Mouse (Mus musculus) adipocyte (in vitro differentiated cells): ENCODE data around the gene Ckap2l.
A peak's percentile ranks its signal among the peaks of the same experiment; 100 is the strongest.

Experiments used
- DNase-seq: peaks from one replicate; pipeline ENCODE4 v3.0.0-alpha.2; 2016; ENCODE audit warnings: low spot score

The Ckap2l gene

GRCm38 (mm10) chr2:129296671-129297588 is at the start of gene Ckap2l:
Gene Ckap2l, minus strand, starts transcription at chr2:129297212.
- DNase-seq, result peak; percentile 99

DNA sequence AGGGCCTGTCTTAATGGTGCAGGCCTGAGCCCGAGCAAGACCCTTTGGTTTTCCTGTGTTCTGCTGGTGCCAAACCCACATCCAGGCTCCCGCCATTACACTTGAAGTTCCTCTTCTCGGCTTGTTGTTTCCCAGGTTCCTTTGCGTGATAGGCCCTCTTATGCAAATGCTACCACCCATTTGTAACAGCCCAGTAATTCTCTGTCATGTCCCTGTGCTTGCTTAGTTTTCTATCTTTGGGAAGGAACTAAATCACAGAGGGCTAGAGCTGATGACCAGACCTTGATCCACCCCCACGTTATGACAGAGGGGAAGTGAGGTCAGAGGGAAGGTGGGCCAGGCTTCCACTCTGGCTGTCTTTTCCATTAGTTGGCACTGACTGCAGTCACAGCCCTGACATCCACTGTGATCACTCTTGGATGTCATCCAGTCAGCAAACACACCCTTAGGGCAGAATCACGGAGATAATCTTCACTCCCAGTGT is 41.2 kb upstream of the Ckap2l start:
- peak; percentile 53 for DNase-seq

DNA sequence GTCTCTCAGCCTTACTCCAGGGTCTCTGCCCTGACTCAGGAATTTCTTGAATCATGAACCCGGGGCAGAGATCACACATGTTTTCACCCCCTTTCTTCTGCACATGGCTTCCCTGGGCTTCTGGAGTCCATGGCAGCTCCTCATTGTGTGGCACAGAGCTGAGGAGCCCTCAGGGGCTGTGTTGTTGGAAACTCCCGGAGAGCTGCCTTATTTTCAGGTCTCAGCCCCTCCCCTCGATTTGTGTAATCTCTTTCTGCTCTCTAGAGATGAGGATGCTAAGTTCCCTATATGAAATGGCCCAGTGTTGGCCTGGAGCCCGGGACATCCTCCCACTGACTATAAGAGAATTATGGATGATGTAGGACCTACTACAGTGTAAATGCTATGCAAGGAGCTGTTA is 36.5 kb upstream of the Ckap2l start:
- DNase-seq, result no peak

DNA sequence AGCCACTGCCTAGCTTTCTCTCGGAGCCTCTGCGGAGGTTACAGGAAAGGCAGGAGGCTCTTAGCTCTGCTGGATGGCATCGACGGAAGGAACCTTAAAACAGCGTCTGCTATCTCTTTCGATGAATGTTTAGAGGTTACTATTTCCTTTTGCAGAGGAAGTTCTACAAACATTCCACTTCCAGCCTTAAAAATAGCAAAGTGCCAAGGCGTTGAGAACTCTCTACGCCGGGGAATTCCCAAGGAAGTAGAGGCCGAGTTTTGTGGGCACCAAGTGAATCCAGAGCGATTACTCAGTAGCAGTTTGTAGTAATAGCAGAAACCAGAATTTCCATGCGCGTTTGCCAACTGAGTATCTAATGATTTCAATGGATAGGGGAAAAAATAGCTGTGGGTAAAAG is 33.5 kb upstream of the Ckap2l start:
- DNase-seq, result peak; percentile 50

- DNase-seq, result no peak
These were observed 33.0 kb upstream of the Ckap2l start for GRCm38 (mm10) chr2:129330024-129330423.

DNA sequence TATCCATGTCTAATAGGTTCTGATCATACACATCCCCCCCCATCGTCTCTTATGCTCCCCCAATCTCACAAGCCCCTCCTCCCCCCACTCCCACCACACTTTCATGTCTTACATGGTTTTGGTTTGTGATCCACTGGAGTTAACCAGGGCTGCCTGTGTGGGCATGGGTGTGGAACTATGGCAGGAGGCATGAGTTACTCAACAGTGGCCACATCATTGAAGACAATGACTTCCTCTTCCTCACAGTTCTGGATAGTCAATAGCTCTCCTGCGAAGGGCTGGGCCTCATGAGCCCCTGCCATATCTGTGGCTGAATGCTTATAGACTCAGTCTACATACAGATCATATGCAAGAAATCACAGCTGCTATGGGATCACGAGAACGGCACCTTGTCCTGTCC is 31.2 kb upstream of the Ckap2l start:
- no peak for DNase-seq

GRCm38 (mm10) chr2:129324216-129324615 is 27.2 kb upstream of the Ckap2l start:
- no peak for DNase-seq

- no peak for DNase-seq
These were observed 25.2 kb upstream of the Ckap2l start for GRCm38 (mm10) chr2:129322117-129322635.

- no peak for DNase-seq
These were observed 23.1 kb upstream of the Ckap2l start for GRCm38 (mm10) chr2:129320033-129320605.

GRCm38 (mm10) chr2:129315831-129316230 is 18.8 kb upstream of the Ckap2l start:
- DNase-seq, result no peak

- DNase-seq, result no peak
These were observed 17.9 kb upstream of the Ckap2l start for GRCm38 (mm10) chr2:129314880-129315279.

DNA sequence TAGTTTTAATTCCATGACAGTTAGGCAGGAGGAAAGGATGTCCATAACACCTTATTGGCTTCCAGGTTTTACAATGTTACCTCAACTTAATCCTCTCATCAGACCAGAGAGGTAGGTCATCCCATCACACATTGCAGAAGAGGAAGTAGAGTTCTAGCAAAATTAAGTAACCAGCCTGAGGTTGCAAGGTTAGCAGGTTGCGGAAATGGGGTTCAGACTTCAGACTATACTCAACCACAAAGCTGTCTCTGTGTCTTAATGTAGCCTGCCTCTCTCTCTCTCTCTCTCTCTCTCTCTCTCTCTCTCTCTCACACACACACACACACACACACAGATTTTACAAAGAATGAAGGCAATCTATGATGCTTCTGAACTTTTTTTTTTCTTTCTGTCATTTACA is 16.9 kb upstream of the Ckap2l start:
- no peak for DNase-seq

DNA sequence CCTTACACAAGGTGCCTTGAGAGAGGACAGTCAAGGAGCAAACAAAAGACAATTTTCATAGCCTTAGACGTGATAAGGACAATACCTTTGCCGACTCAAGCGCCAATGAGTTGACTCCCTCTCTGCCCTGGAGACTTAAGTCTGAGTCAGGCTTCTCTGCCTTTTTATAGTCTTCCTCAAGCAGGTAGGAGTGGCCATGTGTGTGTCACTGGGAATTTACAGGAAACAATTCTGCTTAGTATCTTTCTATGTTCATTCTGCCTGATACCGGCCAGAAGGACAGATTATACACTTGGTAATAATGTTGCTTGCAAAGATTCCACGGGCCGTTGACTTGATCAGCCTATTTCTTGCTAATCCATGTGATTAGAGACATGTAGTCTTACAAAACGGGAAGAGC is 12.8 kb upstream of the Ckap2l start, which contains the start of gene Il1a:
Il1a (minus strand) TSS at position 137 of the 400 bp plus-strand sequence.
- no peak for DNase-seq

DNA sequence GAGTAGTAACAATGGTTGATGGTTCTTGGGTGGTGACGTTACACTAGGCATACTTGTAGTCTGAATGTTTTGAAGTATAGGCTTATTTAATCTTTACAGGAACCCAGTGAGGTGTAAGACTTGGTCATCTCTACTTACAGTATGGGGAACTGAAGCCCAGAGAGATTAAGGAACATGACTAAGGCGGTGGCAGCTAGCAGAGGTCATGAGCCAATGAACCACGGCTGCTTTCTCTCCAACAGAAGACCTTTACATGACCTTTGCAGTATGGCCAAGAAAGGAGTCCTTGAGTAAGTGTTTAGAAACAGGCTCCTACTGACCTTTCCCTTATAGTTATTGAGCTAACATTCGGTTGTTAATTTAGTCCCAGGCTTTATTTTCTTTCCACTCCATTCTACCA is 9.0 kb upstream of the Ckap2l start:
- no peak for DNase-seq

DNA sequence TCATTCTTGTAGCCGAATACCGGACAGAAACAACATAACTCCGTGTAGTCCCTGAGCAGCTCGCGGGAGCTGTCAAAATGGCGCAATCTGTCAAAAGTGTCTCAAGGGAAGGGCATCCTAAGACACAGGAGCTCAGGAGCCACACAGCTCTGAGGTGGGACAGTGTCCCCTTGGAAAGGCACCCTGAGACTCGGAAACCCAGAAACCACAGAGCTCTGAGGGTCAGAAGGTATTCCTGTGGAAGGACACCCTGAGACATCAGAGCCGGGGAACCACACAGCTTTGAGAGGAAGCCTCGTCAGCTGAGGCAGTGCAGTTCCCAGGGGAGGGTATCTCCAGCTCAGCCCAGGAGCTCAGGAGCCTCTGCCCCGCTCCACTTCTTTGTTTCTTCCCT is 574 bp upstream of the Ckap2l start:
- no peak for DNase-seq

GRCm38 (mm10) chr2:129296086-129296485 is 926 bp downstream of the Ckap2l start:
- DNase-seq, result no peak

DNA sequence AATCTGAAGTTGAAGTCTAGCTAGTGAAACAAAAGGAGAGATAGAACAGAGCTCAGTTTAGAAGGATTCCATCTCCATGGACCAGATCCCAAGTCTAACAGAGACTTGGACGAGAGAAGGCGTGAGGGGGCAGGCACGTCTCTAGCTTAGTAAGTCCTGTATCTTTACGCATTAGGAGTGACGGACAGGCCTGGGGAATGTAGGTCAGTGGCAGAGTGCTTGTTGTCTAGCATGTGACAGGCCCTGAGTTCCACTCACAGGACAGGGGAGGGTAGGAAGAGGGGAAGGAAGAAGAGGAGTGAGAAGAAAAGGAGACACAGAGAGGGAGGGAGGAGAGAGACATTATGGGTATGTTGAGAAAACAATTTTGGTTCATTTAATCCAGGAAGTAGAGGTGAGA is 1.9 kb downstream of the Ckap2l start:
- DNase-seq, result no peak

DNA sequence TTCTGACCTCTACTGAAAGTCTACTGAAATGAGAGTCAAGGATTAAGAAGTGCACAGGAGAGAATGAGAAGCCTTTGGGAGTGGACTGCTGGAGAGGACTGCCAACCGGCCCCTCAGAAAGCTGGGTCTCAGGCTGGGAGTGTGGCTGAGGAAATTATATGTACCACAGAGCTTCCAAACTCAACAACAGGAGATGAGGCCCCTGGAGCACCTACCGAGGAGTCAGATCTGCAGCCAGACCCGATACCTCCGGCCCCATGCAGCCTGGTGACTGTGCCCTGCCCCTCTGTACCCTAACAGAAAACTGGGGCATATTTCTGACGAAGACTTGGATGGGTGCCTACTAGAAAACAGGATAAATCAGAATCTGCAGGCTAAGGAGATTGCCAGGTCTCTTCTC is 23.2 kb downstream of the Ckap2l start:
- DNase-seq, result no peak

DNA sequence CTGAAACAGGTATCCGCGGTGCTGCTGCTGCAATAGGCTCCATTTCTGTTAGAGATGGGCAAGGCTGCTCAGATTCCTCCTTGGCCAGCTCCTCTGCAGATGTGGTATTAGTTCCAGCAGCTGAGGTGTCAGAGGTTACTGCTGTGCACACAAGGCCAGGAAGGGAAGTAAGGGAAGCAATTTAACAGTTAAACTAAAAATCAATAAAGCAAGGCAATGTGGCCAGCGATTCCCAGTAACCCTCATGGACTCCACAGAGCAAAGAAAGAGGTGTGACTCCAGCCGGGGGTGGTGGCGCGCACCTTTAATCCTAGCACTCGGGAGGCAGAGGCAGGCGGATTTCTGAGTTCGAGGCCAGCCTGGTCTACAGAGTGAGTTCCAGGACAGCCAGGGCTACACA is 26.4 kb downstream of the Ckap2l start:
- DNase-seq, result no peak

DNA sequence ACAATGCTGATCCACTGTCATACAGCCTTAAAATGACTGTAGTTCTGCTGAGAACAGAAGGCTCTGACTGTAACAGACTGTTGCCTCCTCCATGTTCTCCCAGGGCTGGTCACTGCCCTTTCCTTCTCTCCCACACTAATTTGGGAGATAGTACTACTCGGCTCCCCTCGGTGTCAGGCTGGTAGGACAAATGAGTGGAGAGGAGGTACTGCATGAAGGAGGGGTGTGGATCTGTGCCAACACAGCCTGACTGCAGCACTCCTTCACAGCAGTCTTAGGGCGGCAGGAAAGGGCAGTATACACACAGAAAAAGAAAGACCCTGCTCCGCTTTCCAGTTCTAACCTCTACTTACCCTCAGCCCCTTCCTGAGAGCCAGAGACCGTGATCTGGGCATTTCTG is 27.0 kb downstream of the Ckap2l start:
- DNase-seq, result no peak

DNA sequence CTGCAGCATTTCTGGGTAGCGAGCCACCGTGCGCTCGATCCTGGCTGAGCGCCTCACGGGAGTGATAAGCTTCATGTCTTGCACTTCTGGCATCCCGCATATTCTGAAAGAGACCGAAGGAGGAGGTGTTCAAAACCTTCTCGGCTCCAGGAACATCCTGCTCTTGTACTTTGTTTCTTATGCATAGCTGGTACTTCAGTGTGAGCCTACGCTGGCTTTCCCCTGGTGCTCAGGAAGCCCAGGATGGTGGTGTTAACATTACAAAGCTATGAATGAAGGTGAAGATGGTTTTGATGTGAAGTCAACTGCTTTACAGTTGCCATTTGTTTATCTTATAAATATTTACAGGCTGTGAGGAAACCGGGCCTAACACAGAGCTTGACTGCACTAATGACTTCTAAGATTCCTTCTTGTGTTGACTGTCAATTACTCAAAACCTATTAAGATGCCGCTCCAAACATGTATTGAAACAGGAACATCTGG is 27.8 kb downstream of the Ckap2l start:
- no peak for DNase-seq

DNA sequence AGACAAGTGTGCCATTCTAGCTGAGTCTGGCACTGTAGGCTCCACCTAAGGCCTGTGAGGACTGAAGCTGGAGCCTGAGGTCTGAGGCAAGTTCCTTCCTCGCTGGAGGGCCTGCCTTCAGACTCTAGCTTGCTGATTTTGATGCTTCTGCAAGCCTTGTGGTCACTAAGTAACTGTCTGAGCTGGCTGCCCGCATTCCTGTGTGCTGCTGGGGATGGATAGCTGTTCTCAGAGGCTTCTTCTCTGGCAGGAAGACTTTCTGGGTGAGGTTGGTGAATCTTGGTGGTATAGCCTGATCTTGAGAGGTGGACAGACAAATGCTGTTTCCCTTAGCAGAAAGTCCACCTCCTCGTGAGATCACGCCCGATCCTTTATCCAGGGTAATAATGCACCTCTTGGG is 29.3 kb downstream of the Ckap2l start:
- no peak for DNase-seq

DNA sequence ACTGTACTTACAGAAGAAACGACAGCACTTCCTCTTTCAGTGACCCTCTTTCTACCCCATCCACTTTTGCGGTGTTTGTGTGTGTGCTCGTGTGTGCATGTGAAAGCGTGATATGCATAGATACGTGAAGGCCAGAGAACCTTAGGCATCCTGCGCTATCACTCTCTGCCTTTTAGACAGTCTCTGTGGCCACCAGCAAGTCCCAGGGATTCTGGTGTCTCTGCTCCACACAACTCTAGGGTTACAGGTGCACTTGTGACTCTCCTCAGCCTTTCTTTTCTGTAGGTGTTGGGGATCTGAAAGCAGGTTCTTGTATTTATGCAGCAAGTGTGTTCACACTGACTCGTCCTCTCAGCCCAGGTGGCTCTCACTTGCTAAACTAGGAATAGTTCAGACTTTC is 31.7 kb downstream of the Ckap2l start:
- no peak for DNase-seq
